Mouse (Mus musculus): ENCODE measurements at regions not wholly inside any gene's neighbourhood (a gene's known extent, or its start where the extent isn't known, plus 50 kb on each side); places are given as distances from the start of the nearest gene placed in this dataset.

DNA sequence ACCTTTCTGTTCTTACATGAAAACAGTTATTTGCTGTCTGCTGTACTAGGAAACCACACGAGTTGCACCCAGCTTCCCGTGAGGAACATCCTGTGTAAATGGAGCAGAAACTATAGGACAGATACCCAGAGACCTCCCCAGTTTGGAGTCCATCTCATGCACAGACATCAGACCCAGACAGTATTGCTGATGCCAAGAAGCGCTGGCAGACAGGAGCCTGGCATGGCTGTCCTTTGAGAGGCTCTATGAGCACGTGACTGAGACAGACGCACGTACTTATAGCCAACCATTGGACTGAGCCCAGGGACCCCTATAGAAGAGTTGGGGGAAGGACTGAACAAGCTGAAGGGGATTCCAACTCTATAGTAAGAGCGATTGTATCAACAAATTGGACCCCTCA lies 1098.3 kb upstream of the Cdh9 start:
- no peak for TF ChIP-seq POLR2A (IDR thresholded peaks at IDR 0.05; ENCODE audit: insufficient read depth, low read length)
- no peak for TF ChIP-seq CTCF (IDR thresholded peaks at IDR 0.05; ENCODE audit: low read depth, low read length)
